Mouse (Mus musculus) neural tube, embryonic 11.5 days (tissue): ENCODE data around the gene Sertad4. TPM values are rescaled to one million over a fixed set of nuclear protein-coding genes. Genes with fewer than 3 reads are reported as not detected.

Experiments used
- ATAC-seq: fragments of 200-750 bp; cut with Nextera tagmentation; 2 replicates; pipeline ENCODE4 v1.8.0; 2017; ENCODE audit warnings: moderate number of reproducible peaks, mild to moderate bottlenecking, moderate TSS enrichment, moderate library complexity; ENCODE audit not compliant: insufficient read depth, low FRiP score, low TSS enrichment
- DNase-seq: peaks from one replicate; pipeline ENCODE4 v3.0.0-alpha.2; 2015; ENCODE audit warnings: low spot score
- H3K27ac ChIP-seq: fragments of 300-500 bp; sonication (generic); 2 replicates; pipeline ENCODE4 v1.5.1; 2014; ENCODE audit warnings: low read depth, mild to moderate bottlenecking, low read length
- H3K27me3 ChIP-seq: fragments of 300-500 bp; sonication (generic); 2 replicates; pipeline ENCODE4 v1.6.1; 2014; ENCODE audit warnings: mild to moderate bottlenecking, low read length, mixed read lengths; ENCODE audit not compliant: control insufficient read depth, insufficient read depth
- H3K36me3 ChIP-seq: fragments of 300-500 bp; sonication (generic); 2 replicates; pipeline ENCODE4 v1.6.1; 2014; ENCODE audit warnings: mild to moderate bottlenecking, low read length, moderate library complexity, mixed read lengths; ENCODE audit not compliant: control insufficient read depth, insufficient read depth
- H3K4me1 ChIP-seq: fragments of 300-500 bp; sonication (generic); 2 replicates; pipeline ENCODE4 v1.6.1; 2014; ENCODE audit warnings: low read length, mixed read lengths; ENCODE audit not compliant: control insufficient read depth, insufficient read depth
- H3K4me2 ChIP-seq: fragments of 300-500 bp; sonication (generic); 2 replicates; pipeline ENCODE4 v1.6.1; 2014; ENCODE audit warnings: low read depth, mild to moderate bottlenecking, moderate library complexity
- H3K4me3 ChIP-seq: fragments of 300-500 bp; sonication (generic); 2 replicates; pipeline ENCODE4 v1.5.1; 2014; ENCODE audit warnings: low read depth, low read length
- H3K9ac ChIP-seq: fragments of 300-500 bp; sonication (generic); 2 replicates; pipeline ENCODE4 v1.6.1; 2014; ENCODE audit warnings: mild to moderate bottlenecking, low read length
- H3K9me3 ChIP-seq: fragments of 300-500 bp; sonication (generic); 2 replicates; pipeline ENCODE4 v1.6.1; 2016; ENCODE audit warnings: low read length; ENCODE audit not compliant: control insufficient read depth
- WGBS: fragments of 180-500 bp; shearing (Covaris S2); extraction: QIAGEN DNeasy Blood & Tissue Kit; methylation state at CpG from one replicate; pipeline ENCODE4 v1.1.7; 2014; 5-methylcytosine and 5-hydroxymethylcytosine counted together
- polyA plus RNA-seq: library from polyadenylated mRNA; unstranded; fragments of >200 nt; fragmentation: Nextera tagmentation; extraction: Ambion mirVana; gene quantifications from 2 replicates; pipeline ENCODE4 v1.2.1, GENCODE M21; 2014

The Sertad4 gene
- polyA plus RNA-seq = 19.3 and 22.8 TPM in 2 replicates

- Histone ChIP-seq H3K27ac (peak within 1 kb of the TSS; percentile 96), H3K36me3 (no peaks in the 10 kb centered on the region), H3K4me1 (peaks cover 28% of the 10 kb centered on the region), H3K4me3 (peak within 1 kb of the TSS; percentile 89), H3K9ac (peak within 1 kb of the TSS; percentile 91), H3K9me3 (no peaks in the 10 kb centered on the region), H3K4me2 (peak within 1 kb of the TSS; percentile 96), H3K27me3 (peaks cover 42% of the 10 kb centered on the region)
- WGBS = under 1% methylated on average over 51 of the region's 75 CpGs
- DNase-seq (peak; percentile 80), ATAC-seq (peak; percentile 66)
These were observed at the start of gene Sertad4 for GRCm38 (mm10) chr1:192855474-192856230. Sertad4 (minus strand) TSS chr1:192855756.

DNA sequence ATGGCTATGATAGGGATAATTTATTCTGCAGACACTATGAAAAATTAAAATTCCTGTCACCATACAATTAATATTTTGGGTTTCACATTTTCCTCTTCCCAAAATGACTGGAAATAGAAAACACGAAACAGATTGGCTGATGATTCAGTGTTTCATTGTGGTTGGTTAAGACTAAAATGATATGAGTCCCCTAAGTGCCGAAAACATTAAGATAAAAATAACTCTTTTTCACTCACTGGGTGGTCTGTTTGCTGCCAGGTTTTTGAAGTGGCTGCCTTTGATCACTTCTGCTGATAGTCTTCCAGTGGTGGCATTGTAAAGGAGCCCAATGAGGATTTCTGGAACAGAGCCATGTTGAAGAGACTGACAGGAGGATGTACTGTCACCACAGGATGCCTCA is 46.0 kb upstream of the Sertad4 start:
- Histone ChIP-seq H3K4me1 (no peaks in the 10 kb centered on the region), H3K36me3 (no peaks in the 10 kb centered on the region), H3K9ac (no peak overlapping the region), H3K4me3 (no peak overlapping the region), H3K9me3 (no peaks in the 10 kb centered on the region), H3K4me2 (no peak overlapping the region), H3K27me3 (no peaks in the 10 kb centered on the region), H3K27ac (no peak overlapping the region)
- DNase-seq = no peak
- no peak for ATAC-seq
- 81% methylated on average over 2 of the region's 2 CpGs for WGBS

DNA sequence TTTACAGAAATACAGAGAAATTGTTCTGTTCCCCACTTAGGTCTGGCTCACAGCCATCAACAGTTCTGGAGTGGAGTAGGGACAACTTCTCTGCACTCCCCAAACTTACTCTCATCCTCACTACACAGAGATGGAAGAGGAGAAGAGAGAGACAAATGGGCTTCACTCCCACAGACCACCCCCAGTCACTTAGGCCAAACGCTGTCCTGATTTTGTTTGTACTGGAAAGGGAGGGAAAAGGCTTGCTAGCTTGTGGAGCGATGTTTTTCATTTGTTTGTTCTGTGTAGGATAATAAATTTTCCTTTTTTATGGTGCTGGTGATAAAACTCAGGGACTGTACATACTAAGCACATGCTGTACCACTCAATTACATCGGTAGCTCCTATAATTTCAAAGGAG is 45.4 kb upstream of the Sertad4 start:
- ATAC-seq = no peak
- no peak overlapping the region for H3K9ac ChIP-seq

DNA sequence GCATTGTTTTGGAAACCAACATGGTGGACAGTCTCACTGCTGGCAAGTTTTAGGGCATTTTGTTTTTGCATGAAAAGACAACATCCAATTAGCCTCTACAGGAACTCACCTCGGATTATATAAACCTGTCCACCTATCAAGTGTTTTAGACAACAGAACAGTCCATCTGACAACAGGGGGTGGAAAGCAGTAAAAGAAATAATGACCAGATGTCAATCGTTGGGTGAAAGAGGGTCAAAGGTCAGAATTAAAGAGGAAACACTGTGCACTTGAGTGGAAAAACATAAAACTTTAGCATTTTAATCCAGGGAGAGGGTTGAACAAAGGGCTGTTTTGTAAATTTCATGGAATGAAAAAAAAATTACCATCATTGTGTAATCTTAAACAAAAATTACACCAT is 43.2 kb upstream of the Sertad4 start:
- Histone ChIP-seq H3K9ac (no peak overlapping the region), H3K27me3 (no peaks in the 10 kb centered on the region), H3K4me1 (no peaks in the 10 kb centered on the region), H3K9me3 (no peaks in the 10 kb centered on the region), H3K4me2 (no peak overlapping the region), H3K36me3 (no peaks in the 10 kb centered on the region), H3K4me3 (no peak overlapping the region), H3K27ac (no peak overlapping the region)
- no peak for ATAC-seq
- WGBS = 29% methylated on average over 2 of the region's 2 CpGs
- no peak for DNase-seq

More for the DNA sequence above, 45.4 kb upstream of the Sertad4 start:
- Histone ChIP-seq H3K36me3 (no peaks in the 10 kb centered on the region), H3K27ac (no peak overlapping the region), H3K4me1 (no peaks in the 10 kb centered on the region), H3K4me2 (no peak overlapping the region), H3K27me3 (no peaks in the 10 kb centered on the region), H3K4me3 (no peak overlapping the region), H3K9me3 (no peaks in the 10 kb centered on the region)
- no peak for DNase-seq
- WGBS = 48% methylated on average over 3 of the region's 3 CpGs

- H3K36me3 ChIP-seq = no peaks in the 10 kb centered on the region
- H3K27ac ChIP-seq = no peak overlapping the region
- H3K9me3 ChIP-seq = no peaks in the 10 kb centered on the region
- H3K4me3 ChIP-seq = no peak overlapping the region
- ATAC-seq (no peak), DNase-seq (no peak)
- no peaks in the 10 kb centered on the region for H3K4me1 ChIP-seq
- H3K4me2 ChIP-seq = no peak overlapping the region
- no peak overlapping the region for H3K9ac ChIP-seq
- no peaks in the 10 kb centered on the region for H3K27me3 ChIP-seq
- WGBS = 71% methylated on average over 10 of the region's 10 CpGs
These were observed 41.7 kb upstream of the Sertad4 start for GRCm38 (mm10) chr1:192897218-192897617.

GRCm38 (mm10) chr1:192896076-192896475 is 40.5 kb upstream of the Sertad4 start:
- WGBS = 95% methylated on average over 3 of the region's 3 CpGs
- no peaks in the 10 kb centered on the region for H3K4me1 ChIP-seq
- no peaks in the 10 kb centered on the region for H3K36me3 ChIP-seq
- H3K9me3 ChIP-seq = no peaks in the 10 kb centered on the region
- ATAC-seq (no peak), DNase-seq (no peak)
- no peaks in the 10 kb centered on the region for H3K27me3 ChIP-seq
- H3K4me2 ChIP-seq = no peak overlapping the region
- H3K9ac ChIP-seq = no peak overlapping the region
- H3K27ac ChIP-seq = no peak overlapping the region
- no peak overlapping the region for H3K4me3 ChIP-seq

- H3K4me2 ChIP-seq = no peak overlapping the region
- H3K27ac ChIP-seq = no peak overlapping the region
- H3K27me3 ChIP-seq = no peaks in the 10 kb centered on the region
- no peak for ATAC-seq
- H3K36me3 ChIP-seq = no peaks in the 10 kb centered on the region
- no peaks in the 10 kb centered on the region for H3K9me3 ChIP-seq
- no peak for DNase-seq
- 87% methylated on average over 3 of the region's 3 CpGs for WGBS
- no peak overlapping the region for H3K9ac ChIP-seq
- no peaks in the 10 kb centered on the region for H3K4me1 ChIP-seq
- no peak overlapping the region for H3K4me3 ChIP-seq
These were observed 35.2 kb upstream of the Sertad4 start for GRCm38 (mm10) chr1:192890716-192891115.

DNA sequence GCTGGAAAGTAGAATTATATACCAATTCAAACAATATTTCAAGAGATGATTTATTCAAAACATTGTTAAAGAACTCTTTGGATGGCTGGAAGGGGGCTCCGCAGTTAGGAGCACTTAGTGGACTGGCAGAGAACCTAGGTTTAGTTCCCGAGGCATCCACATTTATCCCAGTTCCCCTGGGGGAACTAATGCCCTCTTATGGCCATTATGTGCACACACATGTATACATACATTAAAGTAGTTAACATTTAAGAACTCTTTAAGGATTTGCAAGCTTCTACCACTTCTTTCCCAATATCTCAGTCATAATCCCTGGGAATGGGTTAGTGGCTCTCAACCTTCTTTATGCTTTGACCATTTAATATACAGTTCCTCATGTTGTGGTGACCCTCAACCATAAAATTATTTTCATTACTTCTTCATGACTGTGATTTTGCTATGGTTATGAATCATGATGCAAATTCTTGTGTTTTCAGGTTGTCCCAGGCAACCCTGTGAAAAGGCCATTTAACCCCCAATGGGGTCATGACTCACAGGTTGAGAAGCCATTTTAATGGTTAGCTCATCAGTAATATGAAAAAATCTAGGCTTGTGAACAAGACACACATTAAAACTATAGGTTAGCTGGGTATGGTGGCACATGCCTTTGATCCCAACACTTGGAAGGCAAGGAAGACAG is 27.2 kb upstream of the Sertad4 start:
- Histone ChIP-seq H3K4me1 (no peaks in the 10 kb centered on the region), H3K4me2 (no peak overlapping the region), H3K36me3 (no peaks in the 10 kb centered on the region), H3K27ac (no peak overlapping the region), H3K27me3 (no peaks in the 10 kb centered on the region), H3K9me3 (no peaks in the 10 kb centered on the region), H3K9ac (no peak overlapping the region), H3K4me3 (no peak overlapping the region)
- DNase-seq (no peak), ATAC-seq (no peak)
- 70% methylated on average over 2 of the region's 2 CpGs for WGBS

GRCm38 (mm10) chr1:192880130-192880529 is 24.6 kb upstream of the Sertad4 start:
- ATAC-seq (no peak), DNase-seq (no peak)
- no peaks in the 10 kb centered on the region for H3K36me3 ChIP-seq
- H3K27ac ChIP-seq = no peak overlapping the region
- H3K4me2 ChIP-seq = no peak overlapping the region
- no peak overlapping the region for H3K9ac ChIP-seq
- H3K4me3 ChIP-seq = no peak overlapping the region
- H3K4me1 ChIP-seq = no peaks in the 10 kb centered on the region
- whole genome bisulfite sequencing = 87% methylated on average over 4 of the region's 4 CpGs
- H3K9me3 ChIP-seq = no peaks in the 10 kb centered on the region
- H3K27me3 ChIP-seq = no peaks in the 10 kb centered on the region
